Comparison of ENCODE assay signal across 8 mouse cellular contexts in the genomic region with DNA sequence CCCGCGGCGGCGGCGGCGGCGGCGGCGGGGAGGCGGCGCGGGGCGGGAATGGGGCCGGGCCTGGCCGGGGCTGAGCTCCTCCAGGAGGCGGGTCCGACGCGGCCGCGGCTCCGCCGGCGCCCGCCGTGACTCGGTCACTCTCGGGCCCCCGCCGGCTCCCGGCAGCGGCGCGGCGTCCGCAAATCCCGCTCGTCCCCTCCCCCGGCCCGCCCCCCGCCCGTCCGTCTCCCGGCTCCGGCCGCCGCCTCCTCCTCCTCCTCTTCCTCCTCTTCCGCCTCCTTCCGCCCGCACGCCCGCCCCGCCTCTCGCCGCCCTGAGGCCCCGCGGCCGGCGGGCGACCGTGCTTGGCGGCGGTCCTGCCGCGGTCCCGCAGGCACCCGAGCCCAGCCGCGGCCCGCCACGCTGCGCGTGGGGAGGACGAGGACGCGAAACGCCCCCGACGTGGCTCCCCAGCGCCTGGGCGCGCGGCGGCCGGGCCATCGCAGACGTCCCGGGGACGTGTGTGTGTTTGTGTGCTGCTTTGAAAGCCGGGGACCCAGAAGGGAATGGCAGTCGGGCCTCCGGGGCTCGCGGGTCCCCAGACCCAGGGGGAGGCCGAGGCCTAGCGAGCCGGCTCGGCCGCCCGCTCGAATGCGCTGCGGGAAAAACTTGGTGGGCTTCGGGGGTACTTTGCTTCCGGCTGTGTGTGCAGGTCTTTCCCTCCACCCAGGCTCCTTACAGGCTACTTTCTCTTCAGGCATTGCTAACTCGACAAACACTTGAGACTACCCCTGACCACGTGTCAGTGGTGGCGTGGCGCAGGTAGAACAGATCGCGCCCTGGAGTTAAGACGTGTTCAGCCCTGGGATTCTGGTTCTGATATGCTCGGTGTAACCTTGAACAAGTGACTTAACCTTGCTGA. TPM values are rescaled to one million over a fixed set of nuclear protein-coding genes. Genes with fewer than 3 reads are reported as not detected.
DNase-seq lines count a peak whose midpoint lies in the region; ATAC-seq and TF ChIP-seq lines count a peak whose summit lies in the region.

A gene (minus strand): TSS at position 199 of the 901 bp plus-strand sequence.

- peak; percentile 46; the same call in 1 of the 2 replicates for TF ChIP-seq POLR2A in bone marrow, adult 2 months (IDR thresholded peaks at IDR 0.05; ENCODE audit: borderline replicate concordance, control insufficient read depth, low read depth, low read length)

- under 1% methylated on average over 89 of the region's 113 CpGs for WGBS in bone marrow, adult 2 months
- 1% methylated on average over 78 of the region's 113 CpGs for WGBS in embryonic facial prominence, embryonic 15.5 days

- peak; percentile 66 for DNase-seq in 416B (ENCODE audit: low read depth)
- DNase-seq in heart, adult 9 months (ENCODE audit: low spot score in 2 of 2) = peak; percentile 77 to 83
- peak; percentile 72 for DNase-seq in kidney, adult 9 months
- peak; percentile 90 for DNase-seq in liver
- DNase-seq in spleen, postnatal 36 days (ENCODE audit: low spot score in 2 of 2) = peak; percentile 74 to 79

- peak within 1 kb of the TSS; percentile 95 for H3K4me3 ChIP-seq in bone marrow, adult 2 months (replicated peaks; ENCODE audit: control insufficient read depth, low read depth, low read length)
- H3K4me3 ChIP-seq in embryonic facial prominence, embryonic 15.5 days (replicated peaks) = peak within 1 kb of the TSS; percentile 93

- no peaks in the 10 kb centered on the region for H3K27me3 ChIP-seq in embryonic facial prominence, embryonic 15.5 days

- no peaks in the 10 kb centered on the region; the same call in 1 of the 2 replicates for H3K4me1 ChIP-seq in bone marrow, adult 2 months (ENCODE audit: control insufficient read depth, insufficient read depth, low read length)
- peaks cover 23% of the 10 kb centered on the region for H3K4me1 ChIP-seq in embryonic facial prominence, embryonic 15.5 days

- H3K36me3 ChIP-seq in embryonic facial prominence, embryonic 15.5 days = no peaks in the 10 kb centered on the region

- peak within 1 kb of the TSS; percentile 100 for H3K9ac ChIP-seq in embryonic facial prominence, embryonic 15.5 days

- H3K9me3 ChIP-seq in embryonic facial prominence, embryonic 15.5 days (replicated peaks) = no peaks in the 10 kb centered on the region

- TF ChIP-seq CTCF in bone marrow, adult 2 months (IDR thresholded peaks at IDR 0.05; ENCODE audit: control insufficient read depth, insufficient read depth, low read length) = no peak

- peak; percentile 84 for ATAC-seq in embryonic facial prominence, embryonic 15.5 days (ENCODE audit: insufficient number of reproducible peaks, low FRiP score, low TSS enrichment, low read depth)
- ATAC-seq in monocyte, adult 5-6 weeks (replicated peaks; ENCODE audit: insufficient number of reproducible peaks, low FRiP score, low TSS enrichment, poor library complexity, severe bottlenecking) = peak; percentile 37; the same call in 1 of the 2 replicates

- H3K27ac ChIP-seq in bone marrow, adult 2 months (ENCODE audit: control insufficient read depth, insufficient read depth, low read depth, low read length, poor library complexity) = peak within 1 kb of the TSS; percentile 98
- H3K27ac ChIP-seq in embryonic facial prominence, embryonic 15.5 days (replicated peaks) = peak within 1 kb of the TSS; percentile 98

- H3K4me2 ChIP-seq in embryonic facial prominence, embryonic 15.5 days (replicated peaks) = peak within 1 kb of the TSS; percentile 72

RNA-seq across cellular contexts. Expression of the gene that starts here (rescaled TPM):
- polyA plus RNA-seq in bone marrow, adult 2 months (2011; ENCODE audit: insufficient read depth, insufficient read length, low replicate concordance, missing spikeins) = 35.9 and 51.4 TPM in 2 replicates
- 41.3 and 41.8 TPM in 2 replicates for polyA plus RNA-seq in embryonic facial prominence, embryonic 15.5 days (2015; fragmentation: Nextera tagmentation; extraction: Ambion mirVana)
- 114 to 128 TPM (median 115 TPM) in 3 replicates for total RNA-seq in monocyte, adult 5-6 weeks (2017)

Comparison
In these comparisons a context has a peak if more than half of its experiments do, and no peak if none do; other contexts are left out.
1. Peak in every context shown above with its lines: DNase-seq, ATAC-seq, H3K4me3 ChIP-seq and H3K27ac ChIP-seq.